Mouse (Mus musculus) skeletal muscle tissue, postnatal 0 days (tissue): ENCODE data around the gene Usp42. TPM values are rescaled to one million over a fixed set of nuclear protein-coding genes. Genes with fewer than 3 reads are reported as not detected.

Source experiments
- polyA plus RNA-seq: library from polyadenylated mRNA; unstranded; fragments of >200 nt; fragmentation: Nextera tagmentation; extraction: Ambion mirVana; gene quantifications from 2 replicates; pipeline ENCODE4 v1.2.1, GENCODE M21; 2015

Gene Usp42
- 4.6 TPM in 2 replicates for polyA plus RNA-seq

GRCm38 (mm10) chr5:143732180-143732891 is at the start of gene Usp42:
Usp42 (minus strand) TSS chr5:143732280.

Other genes with a start within 250 kb of the Usp42 start
- gene Rac1, start 204.2 kb downstream of the Usp42 start, polyA plus RNA-seq, result 232 and 259 TPM in 2 replicates
- 26.8 and 28.4 TPM in 2 replicates for gene Cyth3, start 109.8 kb downstream of the Usp42 start, polyA plus RNA-seq
- gene Eif2ak1, start 85.5 kb upstream of the Usp42 start, polyA plus RNA-seq, result 24.7 and 25.6 TPM in 2 replicates
- gene Ankrd61, start 165.4 kb upstream of the Usp42 start, polyA plus RNA-seq, result not detected in 2 replicates
- 124 and 129 TPM in 2 replicates for gene Aimp2, start 177.6 kb upstream of the Usp42 start, polyA plus RNA-seq
- 9.3 and 9.5 TPM in 2 replicates for gene Pms2, start 177.7 kb upstream of the Usp42 start, polyA plus RNA-seq
- gene Gm42421, start 195.9 kb upstream of the Usp42 start, polyA plus RNA-seq, result 0.37 TPM in 1 of 2 replicates, not detected in the other
- gene Rsph10b, start 200.8 kb upstream of the Usp42 start, polyA plus RNA-seq, result 3.8 and 4.4 TPM in 2 replicates